Mouse (Mus musculus): ENCODE results near the gene Zxdc. TPM values are rescaled to one million over a fixed set of nuclear protein-coding genes. Genes with fewer than 3 reads are reported as not detected.

Gene Zxdc
- total RNA-seq (2012; rRNA removed) (7.8 and 8.6 TPM in 2 replicates), polyA plus RNA-seq (2012; ENCODE audit: insufficient read depth in 1 of 2, insufficient read length in 2 of 2, low read depth in 1 of 2, low replicate concordance in 2 of 2, missing spikeins in 1 of 2) (10 to 100 TPM in 1 of 2 experiments, not detected in 1; 10.7 TPM)

DNA sequence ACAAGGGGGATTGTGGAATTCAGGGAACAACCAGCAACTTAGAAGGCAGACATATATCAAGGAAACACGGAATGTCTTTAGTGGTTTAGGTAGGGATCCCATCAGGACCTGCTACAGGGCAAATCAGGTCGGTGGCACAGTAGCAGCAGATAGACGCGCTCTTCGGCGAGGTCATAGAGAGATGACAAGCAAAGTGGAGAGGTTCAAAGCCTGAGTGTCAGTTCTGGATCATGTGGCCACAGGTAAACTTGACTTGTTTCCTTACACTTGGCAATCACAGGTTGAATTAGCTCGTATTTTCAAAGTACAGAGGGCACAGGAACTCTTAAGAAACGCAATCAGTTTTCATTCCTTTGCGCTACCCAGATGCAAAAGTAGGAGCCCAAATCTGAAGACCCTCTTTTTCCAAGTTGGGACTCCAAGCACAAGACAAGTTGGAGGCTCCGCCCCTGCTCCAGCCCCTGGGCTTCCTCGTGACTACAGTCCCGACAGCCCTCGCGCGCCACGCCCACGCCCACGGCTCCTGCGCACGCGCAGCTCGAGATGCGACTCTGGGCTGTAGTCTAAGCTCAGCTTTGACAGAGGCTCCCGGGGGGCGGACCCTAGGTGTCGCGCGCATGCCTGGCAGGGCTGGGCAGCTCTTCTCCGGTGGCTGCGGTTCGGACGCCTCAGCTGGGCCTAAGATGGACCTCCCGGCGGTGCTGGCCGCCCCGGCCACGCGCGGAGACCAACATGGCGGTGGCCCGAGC lies at the start of gene Zxdc:
Gene Zxdc (plus strand): TSS at position 517 of the 749 bp plus-strand sequence.
- TF ChIP-seq NELFE (IDR thresholded peaks at IDR 0.05; ENCODE audit: low read depth, low read length) (peak; percentile 75), TBP (IDR thresholded peaks at IDR 0.05; ENCODE audit: low read depth, low read length) (peak; percentile 56; the same call in 1 of the 2 replicates), MXI1 (IDR thresholded peaks at IDR 0.05; ENCODE audit: low read depth, low read length) (peak; percentile 67; the same call in 1 of the 2 replicates), MYC (IDR thresholded peaks at IDR 0.05; ENCODE audit: low read depth, low read length) (peak; percentile 51; the same call in 1 of the 2 replicates), GABPA (IDR thresholded peaks at IDR 0.05; ENCODE audit: low read depth, low read length) (no peak), POLR2A (IDR thresholded peaks at IDR 0.05; ENCODE audit: control insufficient read depth in 1 of 2, insufficient read depth in 1 of 2, low read depth in 1 of 2, low read length in 2 of 2, poor library complexity in 1 of 2) (peak; percentile 66 to 86), USF1 (IDR thresholded peaks at IDR 0.05; ENCODE audit: low read depth, low read length) (peak; percentile 84), POLR2AphosphoS2 (IDR thresholded peaks at IDR 0.05; ENCODE audit: low read length) (peak; percentile 76), SIN3A (IDR thresholded peaks at IDR 0.05; ENCODE audit: low read length) (peak; percentile 57), TAL1 (IDR thresholded peaks at IDR 0.05; ENCODE audit: low read length) (no peak), UBTF (IDR thresholded peaks at IDR 0.05; ENCODE audit: borderline replicate concordance, insufficient read depth, low read depth, low read length) (no peak), MAX (IDR thresholded peaks at IDR 0.05; ENCODE audit: low read length) (peak; percentile 63), MEF2A (IDR thresholded peaks at IDR 0.05; ENCODE audit: extremely low read depth, insufficient replicate concordance, low read depth, low read length, poor library complexity, severe bottlenecking) (no peak), POLR2AphosphoS5 (IDR thresholded peaks at IDR 0.05; ENCODE audit: borderline replicate concordance, low read depth, low read length) (no peak), ETS1 (IDR thresholded peaks at IDR 0.05; ENCODE audit: low read depth, low read length) (no peak), NRF1 (IDR thresholded peaks at IDR 0.05; ENCODE audit: insufficient read depth, low read depth, low read length, poor library complexity, severe bottlenecking) (peak; percentile 98), EP300 (IDR thresholded peaks at IDR 0.05; ENCODE audit: low read depth in 1 of 2, low read length in 2 of 2) (no peak), TCF12 (IDR thresholded peaks at IDR 0.05; ENCODE audit: low read depth, low read length) (peak; percentile 52; the same call in 1 of the 2 replicates), CTCF (IDR thresholded peaks at IDR 0.05 in 2 of 3, conservative IDR thresholded peaks at IDR 0.05 in 1 of 3; ENCODE audit: control insufficient read depth in 1 of 3, insufficient read depth in 1 of 3, low read depth in 2 of 3, low read length in 3 of 3, poor library complexity in 1 of 3, severe bottlenecking in 1 of 3) (no peak), HCFC1 (IDR thresholded peaks at IDR 0.05; ENCODE audit: low read depth, low read length) (peak; percentile 84), ELF1 (IDR thresholded peaks at IDR 0.05; ENCODE audit: low read depth, low read length) (0 out of 2 replicates have a peak, but pooled peaks have one; percentile 13), E2F4 (IDR thresholded peaks at IDR 0.05; ENCODE audit: borderline replicate concordance, low read depth, low read length) (no peak)
- Histone ChIP-seq H3K27ac (ENCODE audit: control insufficient read depth, low read depth, low read length) (no peak within 1 kb of the TSS), H3K4me1 (ENCODE audit: control insufficient read depth in 1 of 2, insufficient read depth in 2 of 2, low read length in 2 of 2) (peaks cover 12 to 25% of the 10 kb centered on the region in 2 experiments)

More for the DNA sequence above, at the start of gene Zxdc:
- Histone ChIP-seq H3K9ac (ENCODE audit: control insufficient read depth, low read depth, low read length, poor library complexity, severe bottlenecking) (peak within 1 kb of the TSS; percentile 87), H3K27me3 (ENCODE audit: control insufficient read depth in 1 of 2, insufficient read depth in 2 of 2, low read length in 2 of 2) (peaks cover 0 to 4% of the 10 kb centered on the region in 2 experiments; a peak in 1 of 4 replicates), H3K4me3 (ENCODE audit: control insufficient read depth in 1 of 2, insufficient read depth in 1 of 2, low read depth in 2 of 2, low read length in 2 of 2) (peak within 1 kb of the TSS; percentile 76 to 94), H3K79me2 (ENCODE audit: control insufficient read depth, insufficient read depth, low read length, poor library complexity) (peaks cover 21% of the 10 kb centered on the region), H3K36me3 (ENCODE audit: control insufficient read depth in 1 of 2, insufficient read depth in 2 of 2, low read length in 2 of 2) (peaks cover 9 to 30% of the 10 kb centered on the region in 2 experiments), H3K9me3 (replicated peaks; ENCODE audit: insufficient read depth, low read length) (no peaks in the 10 kb centered on the region)
- DNase-seq (ENCODE audit: low read depth, low spot score): peak; percentile 97

All from MEL (cell line).